Mouse (Mus musculus): ENCODE measurements around the gene BC028528. TPM values are rescaled to one million over a fixed set of nuclear protein-coding genes. Genes with fewer than 3 reads are reported as not detected.
"Not testable (repeated sequence)": the region's sequence is repeated elsewhere in the genome, so short reads cannot be mapped to it uniquely, and the experiment has no call there.

The BC028528 gene
- total RNA-seq (2017) = 148 to 259 TPM (median 230 TPM) in 3 replicates

DNA sequence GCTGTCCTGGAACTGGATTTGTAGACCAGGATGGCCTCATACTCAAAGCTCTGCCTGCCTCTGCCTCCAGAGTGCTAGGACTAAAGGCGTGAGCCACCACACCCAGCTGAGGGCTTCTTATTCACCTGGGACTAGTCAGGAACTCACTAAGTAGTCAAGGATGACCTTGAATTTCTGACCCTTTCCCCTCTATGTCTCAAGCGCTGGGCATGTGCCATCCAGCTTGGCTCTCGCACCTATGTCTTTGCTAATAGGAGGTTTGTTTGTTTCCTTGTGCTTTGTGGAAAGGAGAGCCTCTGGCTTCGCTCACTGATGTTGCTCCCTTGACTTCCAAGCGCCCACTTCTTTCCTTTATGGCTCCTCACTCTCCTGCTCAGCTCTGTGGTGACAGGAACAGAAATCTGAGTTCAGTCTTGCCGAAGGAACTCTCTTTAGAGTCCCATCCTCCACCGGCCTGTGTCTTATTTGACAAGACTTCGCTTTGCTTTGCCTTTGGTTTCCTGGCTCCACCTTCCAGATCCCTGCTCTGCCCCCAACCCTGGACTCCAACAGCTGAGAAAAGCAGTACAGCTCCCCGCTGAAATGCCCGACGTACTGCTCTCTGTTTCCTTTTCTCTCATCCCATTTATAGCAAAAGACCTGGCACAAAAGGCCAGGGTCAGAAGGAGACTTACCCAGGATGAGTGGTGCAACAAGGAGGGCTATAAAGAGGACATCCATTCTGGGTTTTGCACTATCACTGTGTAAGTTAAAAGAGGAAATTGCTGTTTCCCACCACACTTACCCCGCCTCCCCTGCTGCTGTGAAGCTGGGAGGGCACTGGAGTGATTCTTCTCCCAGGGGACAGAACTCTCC lies at the start of gene BC028528:
Gene BC028528 (minus strand): TSS at position 795 of the 855 bp plus-strand sequence.
- peak; percentile 52 for ATAC-seq (replicated peaks; ENCODE audit: insufficient number of reproducible peaks, low FRiP score, low TSS enrichment, poor library complexity, severe bottlenecking)

- ATAC-seq (replicated peaks; ENCODE audit: insufficient number of reproducible peaks, low FRiP score, low TSS enrichment, poor library complexity, severe bottlenecking) = peak; percentile 58; the same call in 1 of the 2 replicates
Observed at GRCm38 (mm10) chr3:95938835-95939234, 47.0 kb upstream of the BC028528 start.

DNA sequence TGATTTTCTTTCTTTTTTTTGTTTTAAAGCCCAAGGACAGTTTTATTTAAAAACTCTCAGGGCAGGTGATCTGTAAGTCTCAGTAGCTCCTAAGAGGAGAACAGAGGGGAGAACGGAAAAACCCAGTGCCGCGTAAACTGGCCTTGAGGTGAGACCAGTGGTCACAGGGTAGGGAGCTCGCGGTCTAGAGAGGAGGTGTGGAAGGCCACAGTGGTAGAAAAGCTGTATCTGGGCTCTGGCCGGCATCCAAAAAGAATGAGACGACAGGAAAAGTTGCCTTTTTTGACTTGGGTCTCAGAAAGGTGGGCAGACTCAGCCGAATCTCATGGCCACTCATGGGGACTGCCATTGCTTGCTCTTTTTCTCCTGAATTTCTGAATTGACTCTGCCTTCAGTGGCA lies 46.4 kb upstream of the BC028528 start:
- no peak for ATAC-seq (replicated peaks; ENCODE audit: insufficient number of reproducible peaks, low FRiP score, low TSS enrichment, poor library complexity, severe bottlenecking)

- no peak for ATAC-seq (replicated peaks; ENCODE audit: insufficient number of reproducible peaks, low FRiP score, low TSS enrichment, poor library complexity, severe bottlenecking)
Observed at GRCm38 (mm10) chr3:95934448-95934847, 42.6 kb upstream of the BC028528 start.

DNA sequence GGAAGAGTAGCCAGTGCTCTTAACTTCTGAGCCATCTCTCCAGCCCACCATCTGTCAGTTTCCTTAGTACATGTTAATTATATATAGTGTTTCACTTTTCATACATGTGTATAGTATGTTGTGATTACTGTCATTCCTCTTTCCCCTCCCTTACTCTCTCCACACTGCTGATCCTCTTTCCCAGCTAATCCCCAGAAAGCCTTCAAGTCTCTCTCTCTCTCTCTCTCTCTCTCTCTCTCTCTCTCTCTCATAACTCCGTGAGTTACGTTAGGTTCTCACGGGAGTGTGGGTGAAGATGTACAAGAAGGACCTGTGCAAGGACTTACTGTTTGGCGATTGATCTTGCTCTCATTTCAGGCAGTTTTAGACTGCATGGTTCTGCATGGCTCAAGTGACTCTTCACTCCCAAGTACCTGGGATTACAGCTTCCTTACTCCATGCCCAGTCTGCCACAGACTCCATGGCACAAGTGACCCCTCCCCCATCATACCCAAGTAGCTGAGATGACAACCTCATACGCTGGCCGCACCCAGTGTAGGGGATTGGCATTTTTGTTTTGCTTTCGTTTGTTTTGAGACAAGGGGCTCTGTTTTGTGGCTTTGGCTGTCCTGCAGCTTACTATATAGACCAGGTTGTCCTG lies 41.4 kb upstream of the BC028528 start:
- ATAC-seq (replicated peaks; ENCODE audit: insufficient number of reproducible peaks, low FRiP score, low TSS enrichment, poor library complexity, severe bottlenecking) = no peak

GRCm38 (mm10) chr3:95932566-95932965 lies 40.8 kb upstream of the BC028528 start:
- no peak for ATAC-seq (replicated peaks; ENCODE audit: insufficient number of reproducible peaks, low FRiP score, low TSS enrichment, poor library complexity, severe bottlenecking)

- no peak for ATAC-seq (replicated peaks; ENCODE audit: insufficient number of reproducible peaks, low FRiP score, low TSS enrichment, poor library complexity, severe bottlenecking)
Observed at GRCm38 (mm10) chr3:95932157-95932556, 40.4 kb upstream of the BC028528 start.

DNA sequence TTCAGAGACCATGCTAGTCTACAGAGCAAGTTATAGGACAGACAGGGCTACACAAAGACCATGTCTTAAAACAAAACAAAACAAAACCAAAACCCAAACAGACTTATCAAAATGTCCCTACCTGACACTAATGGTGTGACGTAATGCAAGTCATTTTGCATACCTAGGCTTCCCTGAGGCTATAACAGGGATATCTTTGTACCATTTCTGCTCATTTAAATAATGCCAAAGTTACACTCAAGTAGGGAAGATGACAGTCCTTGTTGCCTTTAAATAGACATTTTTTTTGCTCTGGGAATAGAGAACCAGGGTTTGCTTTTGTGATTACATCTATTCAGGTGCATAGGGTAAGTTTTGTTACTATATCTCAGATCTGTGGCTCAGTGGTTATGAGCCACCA lies 39.7 kb upstream of the BC028528 start:
- no peak for ATAC-seq (replicated peaks; ENCODE audit: insufficient number of reproducible peaks, low FRiP score, low TSS enrichment, poor library complexity, severe bottlenecking)

DNA sequence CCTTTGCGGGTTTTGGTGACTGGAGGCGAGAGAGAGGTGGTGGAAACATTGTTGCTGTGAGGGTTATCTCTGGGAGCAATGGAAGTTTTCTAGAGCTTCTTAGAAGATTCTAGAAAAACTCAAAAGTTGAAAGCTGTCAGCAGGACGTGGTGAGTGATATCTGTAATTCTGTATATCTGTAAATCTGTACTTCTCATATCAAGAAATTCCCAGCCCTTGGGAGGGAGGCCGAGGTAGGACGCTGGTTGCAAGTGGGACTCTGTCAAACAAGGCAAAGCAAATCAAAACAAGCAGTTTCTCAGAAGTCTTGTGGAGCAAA lies 38.6 kb upstream of the BC028528 start:
- ATAC-seq (replicated peaks; ENCODE audit: insufficient number of reproducible peaks, low FRiP score, low TSS enrichment, poor library complexity, severe bottlenecking) = no peak

DNA sequence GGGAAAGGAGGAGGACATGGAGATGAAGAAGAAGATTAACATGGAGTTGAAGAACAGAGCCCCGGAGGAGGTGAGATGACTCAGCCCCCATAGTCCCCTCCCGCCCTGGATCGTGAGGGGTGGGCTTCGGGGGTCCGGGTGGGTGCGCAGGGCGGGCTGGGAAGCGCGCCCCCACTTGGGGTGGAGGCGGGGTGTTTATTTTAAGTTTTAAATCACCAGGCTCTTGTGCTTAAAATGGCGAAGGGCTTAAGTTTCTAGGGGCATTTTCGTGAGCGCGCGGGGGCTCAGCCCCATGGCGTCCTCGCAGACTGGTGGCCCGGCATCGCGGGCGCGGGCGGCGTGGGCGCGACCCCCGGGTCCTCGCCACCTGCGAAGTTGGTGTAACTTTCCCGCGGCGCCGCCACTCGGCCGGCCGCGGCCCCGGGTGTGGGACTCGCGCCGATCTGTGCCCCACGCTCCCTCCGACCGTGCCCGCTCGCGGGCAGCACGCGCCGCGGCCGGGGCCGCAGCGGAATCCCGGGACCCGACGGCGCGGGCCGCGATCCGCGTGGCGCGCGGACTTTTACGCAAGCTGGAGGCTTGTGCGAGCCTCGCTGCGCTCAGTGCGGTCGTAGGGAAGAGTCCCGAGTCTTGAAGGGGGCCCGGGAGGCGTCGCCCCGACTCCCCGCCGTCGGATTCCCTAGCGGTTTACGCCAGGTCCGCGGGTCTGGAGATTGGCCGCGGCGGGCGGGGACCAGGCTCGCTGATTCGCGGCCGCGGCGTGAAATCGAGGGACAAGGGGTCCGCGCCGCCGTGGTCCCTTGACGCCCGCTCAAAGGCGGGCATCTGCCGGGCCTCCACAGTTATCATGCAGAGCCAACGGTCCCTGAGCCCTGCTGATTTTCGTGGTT lies 38.0 kb upstream of the BC028528 start:
- ATAC-seq (replicated peaks; ENCODE audit: insufficient number of reproducible peaks, low FRiP score, low TSS enrichment, poor library complexity, severe bottlenecking) = no peak

DNA sequence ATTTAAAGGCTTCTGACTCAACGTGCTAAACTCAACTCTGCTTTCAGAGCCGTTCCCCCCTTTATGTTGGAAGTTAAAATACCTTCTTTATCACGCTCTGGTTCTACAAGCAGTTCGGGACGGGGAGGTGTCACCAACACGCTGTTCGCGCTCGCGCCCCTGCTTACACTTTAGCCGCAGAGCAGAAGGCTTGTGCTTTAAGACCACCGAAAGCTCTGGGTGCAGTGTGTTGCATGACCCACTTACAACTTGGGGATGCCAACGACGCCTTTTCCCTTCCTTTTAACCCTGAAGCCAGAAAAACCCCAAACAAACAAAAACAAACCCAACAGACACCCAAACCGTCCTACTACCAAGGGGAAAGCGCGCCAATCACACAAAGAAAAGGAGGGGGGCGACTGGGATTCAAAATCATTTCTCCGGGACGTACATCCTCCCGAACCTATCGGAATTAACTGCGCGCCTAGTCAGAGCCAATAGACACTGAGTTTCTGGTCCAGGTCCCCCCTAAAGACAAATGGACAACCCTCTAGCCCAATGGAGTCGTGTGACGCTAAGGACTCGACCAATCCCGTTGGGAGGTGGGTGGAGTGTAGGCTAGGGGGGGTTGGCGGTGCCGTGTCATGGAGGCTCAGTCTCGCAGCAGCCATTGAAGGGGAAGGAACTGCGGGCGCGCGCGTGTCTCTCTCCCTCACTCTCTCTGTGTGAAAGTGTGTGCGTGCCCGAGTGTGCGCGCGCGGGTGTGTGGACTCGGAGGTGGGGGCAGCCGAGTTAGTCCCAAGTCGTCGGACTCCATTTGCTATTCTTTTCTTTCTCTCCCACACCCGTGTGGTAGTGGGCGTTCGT lies 37.1 kb upstream of the BC028528 start, which contains the start of gene Anp32e:
Gene Anp32e (plus strand): TSS at position 589 of the 846 bp plus-strand sequence.
- peak; percentile 99 for ATAC-seq (replicated peaks; ENCODE audit: insufficient number of reproducible peaks, low FRiP score, low TSS enrichment, poor library complexity, severe bottlenecking)

- no peak for ATAC-seq (replicated peaks; ENCODE audit: insufficient number of reproducible peaks, low FRiP score, low TSS enrichment, poor library complexity, severe bottlenecking)
Observed at GRCm38 (mm10) chr3:95928261-95928657, 36.5 kb upstream of the BC028528 start.

- ATAC-seq (replicated peaks; ENCODE audit: insufficient number of reproducible peaks, low FRiP score, low TSS enrichment, poor library complexity, severe bottlenecking) = no peak
Observed at GRCm38 (mm10) chr3:95925087-95925486, 33.3 kb upstream of the BC028528 start.

GRCm38 (mm10) chr3:95924185-95924584 lies 32.4 kb upstream of the BC028528 start:
- no peak for ATAC-seq (replicated peaks; ENCODE audit: insufficient number of reproducible peaks, low FRiP score, low TSS enrichment, poor library complexity, severe bottlenecking)

- ATAC-seq (replicated peaks; ENCODE audit: insufficient number of reproducible peaks, low FRiP score, low TSS enrichment, poor library complexity, severe bottlenecking) = not testable (repeated sequence)
Observed at GRCm38 (mm10) chr3:95923429-95923828, 31.6 kb upstream of the BC028528 start.

DNA sequence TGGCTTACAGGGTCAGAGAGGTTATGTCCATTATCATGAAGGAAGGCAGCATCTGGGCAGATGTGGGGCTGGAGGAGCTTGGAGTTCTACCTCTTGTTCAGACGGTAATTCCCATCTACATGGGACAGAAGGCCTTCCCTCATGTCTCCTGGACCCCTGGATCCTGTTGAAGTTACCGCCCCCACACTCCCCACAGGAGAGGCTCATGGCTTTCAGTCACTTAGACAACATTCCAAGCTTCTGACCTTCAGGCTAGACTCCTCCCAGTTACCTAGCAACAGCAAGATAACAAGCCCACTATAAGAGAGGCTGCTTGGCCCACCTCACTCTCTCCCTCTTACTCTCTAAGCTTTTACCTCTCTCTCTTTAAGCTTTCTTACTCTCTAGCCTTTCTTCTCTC lies 28.7 kb upstream of the BC028528 start:
- ATAC-seq (replicated peaks; ENCODE audit: insufficient number of reproducible peaks, low FRiP score, low TSS enrichment, poor library complexity, severe bottlenecking) = not testable (repeated sequence)

- no peak for ATAC-seq (replicated peaks; ENCODE audit: insufficient number of reproducible peaks, low FRiP score, low TSS enrichment, poor library complexity, severe bottlenecking)
Observed at GRCm38 (mm10) chr3:95916760-95917159, 25.0 kb upstream of the BC028528 start.

- ATAC-seq (replicated peaks; ENCODE audit: insufficient number of reproducible peaks, low FRiP score, low TSS enrichment, poor library complexity, severe bottlenecking) = no peak
Observed at GRCm38 (mm10) chr3:95914706-95915105, 22.9 kb upstream of the BC028528 start.

All from monocyte, adult 5-6 weeks (primary cell).